Mouse (Mus musculus) megakaryocyte, adult 5-6 weeks (primary cell): ENCODE measurements around the gene Tcf7. TPM values are rescaled to one million over a fixed set of nuclear protein-coding genes. Genes with fewer than 3 reads are reported as not detected.

ENCODE experiments used
- ATAC-seq: 2 replicates; pipeline ENCODE4 v1.8.0; 2016; ENCODE audit warnings: mild to moderate bottlenecking, inconsistent platforms; ENCODE audit not compliant: poor library complexity, severe bottlenecking
- total RNA-seq, 2 experiments: library from RNA; stranded (forward) in 1 of 2; stranded (reverse) in 1 of 2; fragments of 153-499, 151-499 nt in 1 of 2; fragments of 221-1000, 200-1000 nt in 1 of 2; gene quantifications; 2 replicates each; pipeline versions ENCODE4 v1.2.3 to v1.2.4; 2015 to 2017

The Tcf7 gene
- total RNA-seq, 2 experiments from 2014 or later = 1.2 to 6.9 TPM

DNA sequence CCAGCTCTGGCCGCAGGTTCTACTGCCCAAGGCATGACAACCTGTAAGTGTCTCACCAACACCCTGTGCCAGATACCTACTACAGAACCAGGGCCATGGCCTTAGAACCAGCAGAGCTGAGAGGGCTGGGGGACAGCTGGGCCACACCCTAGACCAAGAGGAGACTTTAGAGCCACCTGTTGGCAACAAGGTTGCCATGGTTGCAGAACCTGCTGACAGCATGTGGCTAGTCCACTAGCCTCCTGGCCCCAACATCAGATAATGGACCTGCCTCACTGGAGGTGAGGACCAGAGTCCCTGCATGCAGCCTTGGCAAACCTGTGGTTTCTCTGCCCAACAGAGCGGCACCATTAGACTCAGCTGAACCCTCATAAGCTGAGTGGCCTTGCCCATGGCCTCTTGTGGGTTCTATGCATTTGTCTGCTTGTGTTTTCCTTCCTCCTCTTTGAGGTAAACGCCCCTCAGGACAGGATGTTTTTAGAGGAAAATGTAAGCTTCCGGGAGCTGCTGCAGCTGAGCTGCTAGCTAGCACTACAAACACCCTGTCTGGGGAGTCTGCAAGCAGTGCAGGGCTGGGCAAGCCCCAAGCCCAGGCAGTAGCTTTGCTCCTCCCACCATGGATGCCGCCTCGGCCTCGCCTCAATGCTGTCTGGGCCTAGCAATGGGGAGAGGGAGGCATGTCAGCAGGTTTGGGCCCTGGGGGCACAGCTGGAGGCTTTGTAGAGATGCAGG, 14.5 kb downstream of the Tcf7 start:
- ATAC-seq = peak; percentile 36; the same call in 1 of the 2 replicates

DNA sequence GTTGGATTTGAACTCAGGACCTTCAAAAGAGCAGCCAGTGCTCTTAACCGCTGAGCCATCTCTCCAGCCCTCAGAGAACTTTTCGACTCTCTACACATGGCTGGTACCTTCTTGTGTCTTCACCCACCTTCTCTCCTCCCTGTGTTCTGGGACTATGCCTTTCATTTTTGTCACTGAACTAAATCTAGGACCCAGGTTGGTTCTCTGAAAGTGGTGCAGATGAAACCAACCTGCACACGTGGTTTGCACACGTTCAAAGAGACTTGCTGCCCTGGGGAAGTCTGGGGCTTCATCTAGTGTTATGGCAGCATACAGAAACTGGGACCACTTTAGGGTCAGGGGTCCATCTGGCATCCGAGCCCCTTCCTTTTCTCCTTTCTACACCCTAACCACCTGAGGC, 15.5 kb downstream of the Tcf7 start:
- no peak for ATAC-seq

DNA sequence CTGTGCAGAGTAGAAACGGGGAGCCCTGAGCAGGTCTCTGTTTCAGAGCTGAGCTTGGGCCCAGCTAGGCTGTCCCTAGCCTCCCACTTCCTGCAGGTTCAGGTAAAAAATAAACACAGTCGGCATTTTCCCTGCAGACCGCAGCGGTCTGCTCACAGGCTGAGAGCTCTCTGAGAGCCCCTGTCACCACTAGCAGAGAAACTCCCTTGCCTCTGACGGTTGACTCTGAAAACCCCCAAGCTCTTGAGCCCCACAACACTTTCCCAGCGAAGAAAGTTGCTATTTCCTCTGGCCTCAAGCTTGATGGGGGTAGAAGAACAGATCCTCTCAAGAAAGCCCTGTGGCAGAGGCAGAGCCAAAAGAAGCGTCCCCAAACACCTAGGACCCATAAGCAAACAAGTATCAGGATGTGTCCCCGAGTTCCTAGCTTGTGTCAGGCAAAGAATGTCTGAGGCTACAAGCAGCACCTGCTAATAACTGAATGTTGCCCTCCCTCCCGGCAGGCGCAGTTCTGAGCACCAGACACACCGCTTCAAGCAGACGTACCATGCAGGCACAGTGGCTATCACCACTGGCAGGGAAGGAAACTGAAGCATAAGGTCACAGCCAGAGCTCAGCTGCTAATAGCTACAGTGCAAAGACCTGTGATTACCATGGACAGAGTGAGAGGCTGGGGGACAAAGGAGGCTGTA, 17.1 kb downstream of the Tcf7 start:
- ATAC-seq = 0 out of 2 replicates have a peak, but pooled peaks have one; percentile 18

DNA sequence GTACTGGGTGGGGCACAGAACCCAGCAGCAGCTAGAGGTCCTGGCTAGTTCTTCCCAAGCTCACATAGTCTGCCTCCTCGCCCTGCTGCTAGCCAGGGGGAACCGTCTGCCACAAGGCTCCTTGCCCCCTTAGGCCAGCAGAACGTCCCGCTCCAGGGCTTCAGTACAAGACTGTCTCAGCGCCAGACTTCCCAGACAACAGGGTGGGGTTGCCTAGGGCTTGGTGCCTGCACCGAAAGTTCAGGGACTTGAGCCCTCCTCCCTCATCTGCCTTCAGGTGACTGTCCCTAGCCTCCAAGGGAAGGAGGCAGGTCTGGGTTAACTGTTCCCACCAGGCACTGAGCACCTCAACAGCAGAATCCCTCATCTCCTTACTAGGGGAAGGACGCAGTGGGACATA, 17.9 kb downstream of the Tcf7 start:
- ATAC-seq = no peak

DNA sequence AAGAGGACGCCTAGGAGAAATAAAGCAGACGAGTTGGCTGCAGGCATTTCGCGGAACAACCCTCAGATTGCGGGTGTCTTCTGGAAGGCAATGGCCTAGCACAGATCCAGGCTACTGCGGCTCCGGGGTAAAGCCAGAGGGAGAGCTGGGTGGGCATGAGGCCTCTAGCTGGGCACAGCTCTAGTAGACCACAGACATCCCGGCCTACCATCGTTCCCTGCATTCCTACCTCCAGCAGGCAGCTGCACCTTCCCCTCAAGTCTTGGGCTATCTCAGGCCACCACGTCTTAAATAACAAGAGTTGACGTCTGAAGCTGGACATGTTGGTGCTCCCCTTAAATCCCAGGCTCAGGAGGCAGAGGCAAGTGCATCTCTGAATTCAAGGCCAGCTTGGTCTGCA, 20.5 kb downstream of the Tcf7 start:
- no peak for ATAC-seq

DNA sequence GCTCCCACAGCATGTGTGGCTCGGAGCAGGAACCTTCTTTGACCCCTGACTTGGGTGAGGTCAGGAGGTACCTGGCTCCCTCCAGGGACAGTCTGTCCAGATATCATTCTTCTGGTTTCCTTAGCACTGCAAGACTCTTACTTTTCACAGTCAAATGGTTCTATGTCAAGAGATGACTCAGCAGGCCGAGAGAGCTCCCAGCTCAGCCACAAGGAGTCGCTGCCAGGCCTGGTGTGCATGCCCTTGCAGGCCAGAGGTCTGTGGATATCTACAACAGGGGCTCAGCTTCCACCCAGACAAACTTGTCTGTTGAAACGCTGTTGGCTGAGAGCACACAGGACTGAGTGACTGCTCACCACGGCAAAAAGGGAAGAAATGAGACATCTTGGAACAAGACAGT, 20.9 kb downstream of the Tcf7 start:
- peak; percentile 67 for ATAC-seq

DNA sequence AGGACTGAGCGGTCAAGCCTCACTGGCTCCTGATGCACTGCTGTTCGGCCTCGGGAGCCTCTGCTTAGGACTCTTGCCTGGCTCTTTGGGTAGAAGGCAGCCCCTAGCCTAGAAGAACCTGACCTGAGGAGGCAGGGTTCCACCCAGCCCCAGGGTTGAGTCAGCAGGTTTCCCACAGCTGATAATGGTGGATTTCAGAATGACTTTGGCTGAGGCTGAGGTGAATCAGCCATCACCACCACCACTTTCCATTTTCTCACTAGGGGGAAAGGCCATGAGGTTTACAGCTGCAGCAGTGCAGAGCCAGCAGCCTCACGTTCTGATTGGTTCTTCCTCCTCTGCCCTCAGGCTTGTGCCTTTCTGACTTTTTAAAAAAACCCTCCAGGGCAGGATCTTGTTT, 21.9 kb downstream of the Tcf7 start:
- no peak for ATAC-seq

DNA sequence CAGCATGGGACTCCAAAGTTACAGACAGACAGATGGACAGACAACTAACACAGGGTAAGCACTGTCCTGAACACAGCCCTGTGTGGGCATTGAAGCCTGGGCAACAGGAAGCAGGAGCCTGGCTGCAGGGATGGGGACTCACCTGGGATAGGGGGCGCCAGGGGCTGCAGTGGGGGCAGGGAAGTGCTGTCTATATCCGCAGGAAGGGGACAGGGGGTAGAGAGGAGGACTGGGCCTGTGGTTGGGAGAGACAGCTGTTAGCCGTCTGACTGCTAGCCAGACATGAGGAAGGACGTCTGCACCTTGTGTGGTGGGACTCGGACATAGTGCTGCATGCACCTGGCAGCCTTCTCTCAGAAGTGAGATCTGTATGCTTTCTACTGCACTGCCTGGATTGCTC, 24.1 kb downstream of the Tcf7 start:
- no peak for ATAC-seq

DNA sequence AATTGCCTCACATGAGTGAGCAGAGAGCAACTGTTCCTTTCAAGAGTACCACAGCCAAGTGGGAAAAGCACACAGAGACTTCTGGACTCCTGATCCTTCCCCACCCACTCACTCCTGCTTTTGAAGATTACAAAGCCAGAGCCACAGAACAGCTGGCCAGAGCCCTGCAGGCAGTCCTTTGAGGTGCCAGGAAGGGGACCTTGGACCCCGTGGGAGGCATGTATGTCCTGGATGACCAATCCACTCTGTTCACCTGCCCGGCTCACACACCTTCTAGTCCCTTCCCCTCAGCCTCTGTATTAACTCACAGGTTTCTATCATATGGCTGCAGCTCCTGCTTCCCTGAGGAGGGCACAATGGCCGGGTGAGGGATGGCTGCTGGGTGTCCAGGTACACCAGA, 25.4 kb downstream of the Tcf7 start:
- no peak for ATAC-seq

DNA sequence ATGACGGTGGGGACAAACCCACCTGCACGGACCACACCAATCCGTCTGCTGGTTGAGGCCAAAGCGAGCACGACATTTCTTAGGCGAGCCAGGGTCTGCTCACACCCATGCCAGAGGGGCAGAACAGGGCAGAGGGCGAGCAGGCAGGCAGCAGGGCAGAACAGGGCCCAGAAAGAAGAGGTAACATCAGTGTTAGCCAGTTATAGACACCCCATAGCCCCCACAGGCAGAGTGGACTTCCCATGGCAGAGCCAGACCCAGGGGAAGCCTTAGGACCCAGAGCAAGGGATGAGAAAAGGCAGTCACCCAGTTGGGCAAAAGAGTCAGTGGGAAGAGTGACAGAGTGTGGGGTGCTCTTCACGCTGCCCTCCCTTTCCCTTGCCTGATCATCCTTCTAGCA, 27.7 kb downstream of the Tcf7 start:
- ATAC-seq = no peak

DNA sequence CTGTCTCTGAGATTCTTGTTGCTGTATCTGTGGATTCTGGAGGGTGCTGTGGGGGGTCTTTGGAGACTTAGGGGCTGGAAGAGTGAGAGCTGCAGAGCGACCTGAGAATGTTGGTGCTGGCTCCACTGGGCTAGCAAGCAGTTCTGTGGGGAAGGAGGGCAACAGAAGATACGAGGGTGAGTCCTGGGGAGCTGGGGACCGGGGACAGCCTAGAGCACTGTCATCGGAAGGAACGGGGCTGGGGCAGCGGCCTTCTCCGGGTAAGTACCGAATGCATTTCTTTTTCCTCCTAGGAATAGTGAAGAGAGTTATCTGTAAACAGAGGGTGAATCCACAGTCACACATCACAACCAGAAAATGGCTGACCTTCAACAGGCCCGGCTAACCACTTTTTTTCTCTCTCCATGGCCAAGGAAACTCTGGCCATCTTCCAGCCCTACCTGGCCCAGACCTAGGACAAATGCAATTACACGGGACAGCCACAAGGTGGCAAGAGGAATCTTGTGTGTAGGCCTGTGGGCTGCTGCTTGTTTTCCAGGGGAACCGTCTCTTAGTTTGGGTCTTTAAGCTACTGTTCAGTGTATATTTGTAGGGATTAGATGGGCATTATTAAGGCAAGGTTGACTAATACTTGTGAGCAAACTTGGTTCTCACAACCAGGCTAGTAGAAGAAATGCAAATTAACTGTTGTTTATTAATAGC, 29.0 kb downstream of the Tcf7 start:
- ATAC-seq = peak; percentile 70

DNA sequence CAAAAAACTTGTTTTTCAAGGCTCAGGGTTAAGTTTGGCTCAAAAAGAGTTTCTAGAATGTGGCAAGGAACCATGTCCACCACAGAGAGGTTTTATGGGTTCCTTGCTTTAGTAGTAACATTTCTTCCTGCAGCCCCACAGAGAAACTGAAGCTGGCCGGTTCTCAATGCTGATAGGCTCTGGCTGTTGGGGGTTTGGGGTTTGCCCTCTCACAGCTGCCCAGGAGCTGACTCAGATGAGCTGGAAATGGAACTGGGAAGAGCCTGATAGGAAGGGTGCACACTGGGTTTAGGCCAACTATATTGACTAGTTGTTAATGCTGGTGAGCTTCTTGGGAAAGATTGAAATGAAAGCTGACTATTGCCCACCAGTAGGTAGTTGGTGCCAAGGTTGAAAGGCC, 30.1 kb downstream of the Tcf7 start:
- ATAC-seq = no peak

DNA sequence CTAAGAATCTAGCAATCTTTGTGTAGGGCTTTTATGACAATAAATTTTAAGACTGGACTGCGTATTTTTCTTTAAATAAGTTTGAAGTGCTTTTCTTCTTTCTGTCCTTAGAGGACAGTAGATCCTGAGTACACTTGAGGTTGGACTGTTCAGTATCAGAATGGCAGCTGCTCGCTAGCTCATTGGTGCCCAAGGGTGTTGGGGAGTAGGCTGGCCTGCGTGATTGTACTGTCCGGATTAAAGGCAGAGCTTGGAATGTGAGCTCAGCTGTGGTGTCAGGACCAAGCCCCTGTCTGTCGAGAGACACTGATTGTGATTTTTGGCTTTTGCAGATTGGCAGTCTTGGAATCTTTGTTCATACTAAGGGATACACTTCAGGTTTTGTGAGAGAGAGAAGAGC, 31.0 kb downstream of the Tcf7 start:
- ATAC-seq = no peak

DNA sequence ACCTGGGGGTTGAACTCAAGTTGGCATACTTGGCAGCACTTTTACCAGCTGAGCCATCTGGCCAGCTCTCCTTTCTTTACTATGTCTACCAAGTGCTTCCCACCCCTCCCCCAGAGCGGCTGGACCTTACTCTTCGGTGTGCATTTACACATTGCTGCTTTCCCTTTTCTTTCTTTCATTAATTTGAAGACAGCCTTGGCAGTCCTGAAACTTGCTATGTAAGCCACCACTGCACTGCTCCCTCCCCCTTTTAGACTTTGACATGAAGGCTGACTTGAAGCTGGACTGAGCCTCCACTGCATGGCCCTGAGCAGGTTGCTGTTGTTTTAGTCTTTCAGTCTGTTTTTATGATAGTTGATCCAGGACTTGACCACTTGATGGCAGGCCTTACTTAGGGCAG, 33.4 kb downstream of the Tcf7 start:
- no peak for ATAC-seq

DNA sequence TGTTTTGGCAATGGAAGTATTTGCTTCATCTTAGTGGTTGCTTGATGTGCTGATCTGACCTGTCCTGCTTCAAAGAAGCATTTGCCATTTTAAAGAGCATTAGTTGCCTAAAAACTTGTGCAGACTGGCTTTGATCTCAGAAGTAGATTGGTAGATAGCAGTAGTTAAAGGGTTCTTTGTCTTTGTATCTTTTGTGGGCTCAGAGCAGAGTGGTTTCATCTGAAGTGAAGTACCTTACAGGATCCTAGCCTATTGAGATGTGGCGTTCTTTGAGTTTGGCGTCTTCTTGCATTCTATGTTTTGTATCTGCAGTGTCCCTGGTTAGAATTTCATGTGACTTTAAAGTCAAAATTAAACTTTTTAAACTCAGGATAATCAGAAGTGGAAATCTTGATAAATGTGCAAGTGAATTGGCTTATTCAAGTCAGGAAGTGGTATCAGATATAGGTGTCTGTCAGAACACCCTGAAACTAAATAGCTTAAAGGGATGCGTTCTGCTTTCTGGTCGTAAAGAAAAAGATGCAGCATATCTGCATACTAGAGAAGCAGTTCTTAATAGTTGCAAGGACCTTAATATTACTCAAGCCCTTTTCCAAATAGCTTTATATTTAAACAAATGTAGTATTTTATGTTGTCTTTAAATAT, 41.8 kb downstream of the Tcf7 start:
- ATAC-seq = no peak

DNA sequence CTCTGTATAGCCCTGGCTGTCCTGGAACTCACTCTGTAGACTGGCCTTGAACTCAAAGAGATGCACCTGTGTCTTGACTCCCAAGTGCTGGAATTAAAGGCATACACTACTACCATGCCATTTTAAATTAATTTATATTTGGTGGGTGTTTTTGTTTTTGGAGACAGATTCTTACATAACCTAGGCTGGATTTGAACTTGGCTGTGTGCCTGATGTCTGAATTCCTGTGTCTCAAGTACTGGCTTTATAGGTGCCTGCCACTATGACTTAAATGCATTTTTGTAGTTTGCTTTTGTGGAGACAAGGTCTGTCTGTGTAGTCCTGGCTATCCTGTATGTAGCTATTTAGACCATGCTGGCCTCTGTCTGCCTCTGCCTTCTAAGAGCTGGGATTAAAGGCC, 48.3 kb downstream of the Tcf7 start:
- no peak for ATAC-seq

DNA sequence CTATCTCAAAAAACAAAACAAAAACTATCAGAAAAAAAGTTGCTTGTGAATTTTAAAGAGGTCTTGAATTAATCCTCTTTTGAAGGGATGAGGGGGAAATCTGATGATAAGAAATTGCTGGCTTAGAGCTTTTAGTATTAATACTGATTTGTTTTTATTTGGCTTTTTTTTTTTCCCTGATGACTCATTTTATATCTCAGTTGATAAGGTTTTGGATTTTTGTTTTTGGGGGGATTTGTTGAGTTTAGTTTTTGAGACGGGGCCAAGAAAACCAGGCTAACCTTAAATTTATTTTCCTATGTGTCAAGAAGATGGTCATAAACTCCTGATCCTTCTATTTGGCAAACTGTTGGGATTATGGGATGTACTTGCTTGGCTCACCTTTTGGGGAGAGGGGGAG, 48.9 kb downstream of the Tcf7 start:
- no peak for ATAC-seq

DNA sequence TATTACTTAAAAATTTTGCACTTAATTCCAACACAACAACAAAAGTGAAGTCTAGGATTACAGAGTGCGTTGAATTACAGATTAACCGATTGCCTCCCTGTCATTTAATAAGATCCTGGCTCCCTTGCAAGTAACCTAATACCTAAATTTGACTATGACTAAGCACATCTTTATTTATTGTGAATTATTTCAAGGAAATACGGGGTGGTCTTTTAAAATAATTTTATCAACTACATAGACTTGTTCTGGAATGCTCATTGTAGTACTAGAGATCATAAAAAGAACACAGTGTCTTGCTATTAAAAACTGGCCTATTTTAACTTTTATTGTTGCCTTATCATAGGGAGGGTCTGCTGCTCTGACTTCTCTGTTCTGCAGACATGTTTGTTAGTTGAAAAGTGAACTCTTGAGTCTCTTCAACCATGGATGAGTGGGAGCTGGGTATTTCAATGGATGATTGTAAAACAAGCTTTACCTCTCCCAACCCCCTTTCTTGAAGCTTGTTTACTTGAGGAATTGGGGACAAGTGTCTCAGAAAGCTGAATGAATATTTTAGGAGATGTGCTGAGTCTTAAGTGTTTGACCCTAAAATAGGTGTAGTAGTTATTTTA, 49.7 kb downstream of the Tcf7 start:
- ATAC-seq = no peak

DNA sequence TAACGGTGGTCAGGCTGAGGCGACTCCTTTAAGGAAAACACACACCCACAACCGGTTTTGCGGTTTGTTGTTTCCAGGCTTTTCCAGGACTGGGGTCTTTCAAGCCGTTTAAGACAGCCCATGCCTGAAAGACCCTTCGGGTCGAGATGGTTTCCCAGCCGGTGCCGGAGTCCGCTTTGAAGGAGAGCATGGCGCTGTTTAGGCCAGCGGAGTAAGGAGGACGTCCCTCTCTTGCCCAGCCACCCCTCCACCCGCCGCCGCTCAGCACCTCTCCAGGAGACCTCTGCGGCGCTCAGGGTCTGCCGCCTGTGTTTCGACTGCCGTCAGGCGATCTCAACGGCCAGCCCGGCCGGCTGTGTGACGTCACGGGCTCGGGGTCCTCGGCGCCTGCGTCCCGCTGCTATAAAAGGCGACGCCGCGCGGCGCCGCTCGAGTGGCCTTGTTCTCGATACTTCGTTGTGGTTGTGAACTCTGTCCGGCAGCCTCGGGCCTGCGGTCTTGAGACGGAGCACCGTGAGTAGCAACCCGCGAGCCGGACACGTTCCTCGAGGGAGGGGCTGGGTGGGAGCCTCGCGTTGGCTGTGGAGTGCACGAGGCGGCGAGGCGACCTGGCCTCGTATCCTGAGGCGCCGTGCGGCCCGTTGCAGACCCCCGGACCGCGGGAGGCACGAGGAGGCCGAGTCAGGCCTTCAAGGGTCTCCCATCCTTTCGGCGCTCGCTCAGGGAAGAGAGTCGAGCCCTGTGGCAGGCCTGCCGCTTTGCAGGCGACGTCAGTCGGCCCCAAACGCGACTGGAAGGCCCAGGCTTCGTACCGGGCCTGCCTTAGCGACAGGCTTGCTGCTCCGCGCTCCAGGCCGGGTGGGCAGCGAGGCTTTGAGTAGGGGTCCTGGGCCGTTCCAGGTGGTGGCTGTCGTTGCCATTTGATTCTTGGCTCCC, 50.9 kb downstream of the Tcf7 start, which contains the start of gene Skp1a:
Skp1a (plus strand) TSS at position 390 of the 936 bp plus-strand sequence.
- ATAC-seq = peak; percentile 93

DNA sequence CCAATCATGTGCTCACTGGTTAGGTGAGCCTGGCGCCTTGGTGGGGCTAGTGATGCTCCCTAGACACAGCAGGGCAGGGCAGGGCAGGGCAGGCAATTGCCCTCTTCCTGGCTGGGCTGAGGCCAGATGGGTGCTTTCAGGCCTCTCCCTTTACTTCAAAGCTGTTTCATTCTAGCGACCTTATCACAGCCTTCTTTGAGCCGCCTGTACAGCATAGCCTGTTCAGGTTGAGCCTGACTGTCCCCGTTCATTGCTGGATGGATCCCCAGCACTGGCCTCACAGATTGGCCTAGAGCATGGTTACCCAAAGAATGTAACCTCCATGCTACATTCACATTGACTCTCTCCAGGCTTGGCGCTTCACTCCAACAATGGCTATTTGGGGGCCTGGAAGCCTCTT, 52.1 kb downstream of the Tcf7 start:
- ATAC-seq = no peak
